Mouse (Mus musculus): ENCODE measurements around the gene Gk2. TPM values are rescaled to one million over a fixed set of nuclear protein-coding genes. Genes with fewer than 3 reads are reported as not detected.

Gene Gk2
- polyA plus RNA-seq, 1 experiment: not detected

- no peak overlapping the region for H3K27ac ChIP-seq (ENCODE audit: control insufficient read depth, insufficient read depth, low read depth, low read length, poor library complexity)
- WGBS: 82% methylated on average over 3 of the region's 3 CpGs
- H3K4me1 ChIP-seq (ENCODE audit: control insufficient read depth, insufficient read depth, low read length): no peaks in the 10 kb centered on the region
- no peak overlapping the region for H3K4me3 ChIP-seq (replicated peaks; ENCODE audit: control insufficient read depth, low read depth, low read length)
- TF ChIP-seq POLR2A (IDR thresholded peaks at IDR 0.05; ENCODE audit: borderline replicate concordance, control insufficient read depth, low read depth, low read length) (no peak), CTCF (IDR thresholded peaks at IDR 0.05; ENCODE audit: control insufficient read depth, insufficient read depth, low read length) (no peak)
Measured at GRCm38 (mm10) chr5:97465956-97466355, 9.1 kb upstream of the Gk2 start.

GRCm38 (mm10) chr5:97462856-97463255 is 6.0 kb upstream of the Gk2 start:
- Histone ChIP-seq H3K4me1 (ENCODE audit: control insufficient read depth, insufficient read depth, low read length) (no peaks in the 10 kb centered on the region), H3K4me3 (replicated peaks; ENCODE audit: control insufficient read depth, low read depth, low read length) (no peak overlapping the region), H3K27ac (ENCODE audit: control insufficient read depth, insufficient read depth, low read depth, low read length, poor library complexity) (no peak overlapping the region)
- WGBS: 89% methylated on average over 3 of the region's 3 CpGs
- TF ChIP-seq CTCF (IDR thresholded peaks at IDR 0.05; ENCODE audit: control insufficient read depth, insufficient read depth, low read length): no peak
- no peak for TF ChIP-seq POLR2A (IDR thresholded peaks at IDR 0.05; ENCODE audit: borderline replicate concordance, control insufficient read depth, low read depth, low read length)

GRCm38 (mm10) chr5:97451451-97451850 is 5.4 kb downstream of the Gk2 start:
- H3K27ac ChIP-seq (ENCODE audit: control insufficient read depth, insufficient read depth, low read depth, low read length, poor library complexity): no peak overlapping the region
- TF ChIP-seq CTCF (IDR thresholded peaks at IDR 0.05; ENCODE audit: control insufficient read depth, insufficient read depth, low read length): no peak
- no peak for TF ChIP-seq POLR2A (IDR thresholded peaks at IDR 0.05; ENCODE audit: borderline replicate concordance, control insufficient read depth, low read depth, low read length)
- H3K4me3 ChIP-seq (replicated peaks; ENCODE audit: control insufficient read depth, low read depth, low read length): no peak overlapping the region
- no peaks in the 10 kb centered on the region for H3K4me1 ChIP-seq (ENCODE audit: control insufficient read depth, insufficient read depth, low read length)
- WGBS: 80% methylated on average over 4 of the region's 4 CpGs

GRCm38 (mm10) chr5:97444191-97444590 is 12.6 kb downstream of the Gk2 start:
- TF ChIP-seq CTCF (IDR thresholded peaks at IDR 0.05; ENCODE audit: control insufficient read depth, insufficient read depth, low read length): no peak
- TF ChIP-seq POLR2A (IDR thresholded peaks at IDR 0.05; ENCODE audit: borderline replicate concordance, control insufficient read depth, low read depth, low read length): no peak
- WGBS: 50% methylated on average over 1 of the region's 1 CpGs
- H3K27ac ChIP-seq (ENCODE audit: control insufficient read depth, insufficient read depth, low read depth, low read length, poor library complexity): no peak overlapping the region
- no peaks in the 10 kb centered on the region for H3K4me1 ChIP-seq (ENCODE audit: control insufficient read depth, insufficient read depth, low read length)
- no peak overlapping the region for H3K4me3 ChIP-seq (replicated peaks; ENCODE audit: control insufficient read depth, low read depth, low read length)

- H3K27ac ChIP-seq (ENCODE audit: control insufficient read depth, insufficient read depth, low read depth, low read length, poor library complexity): no peak overlapping the region
- WGBS: 79% methylated on average over 2 of the region's 2 CpGs
- H3K4me1 ChIP-seq (ENCODE audit: control insufficient read depth, insufficient read depth, low read length): no peaks in the 10 kb centered on the region
- H3K4me3 ChIP-seq (replicated peaks; ENCODE audit: control insufficient read depth, low read depth, low read length): no peak overlapping the region
- TF ChIP-seq POLR2A (IDR thresholded peaks at IDR 0.05; ENCODE audit: borderline replicate concordance, control insufficient read depth, low read depth, low read length) (no peak), CTCF (IDR thresholded peaks at IDR 0.05; ENCODE audit: control insufficient read depth, insufficient read depth, low read length) (no peak)
Measured at GRCm38 (mm10) chr5:97432512-97432911, 24.3 kb downstream of the Gk2 start.

GRCm38 (mm10) chr5:97429976-97430375 is 26.8 kb downstream of the Gk2 start:
- Histone ChIP-seq H3K4me1 (ENCODE audit: control insufficient read depth, insufficient read depth, low read length) (no peaks in the 10 kb centered on the region), H3K27ac (ENCODE audit: control insufficient read depth, insufficient read depth, low read depth, low read length, poor library complexity) (no peak overlapping the region)
- 80% methylated on average over 9 of the region's 9 CpGs for WGBS

GRCm38 (mm10) chr5:97421669-97422068 is 35.2 kb downstream of the Gk2 start:
- TF ChIP-seq CTCF (IDR thresholded peaks at IDR 0.05; ENCODE audit: control insufficient read depth, insufficient read depth, low read length) (no peak), POLR2A (IDR thresholded peaks at IDR 0.05; ENCODE audit: borderline replicate concordance, control insufficient read depth, low read depth, low read length) (no peak)
- WGBS: 75% methylated on average over 2 of the region's 2 CpGs
- Histone ChIP-seq H3K4me3 (replicated peaks; ENCODE audit: control insufficient read depth, low read depth, low read length) (no peak overlapping the region), H3K27ac (ENCODE audit: control insufficient read depth, insufficient read depth, low read depth, low read length, poor library complexity) (no peak overlapping the region), H3K4me1 (ENCODE audit: control insufficient read depth, insufficient read depth, low read length) (no peaks in the 10 kb centered on the region)

More at GRCm38 (mm10) chr5:97429976-97430375, 26.8 kb downstream of the Gk2 start:
- TF ChIP-seq POLR2A (IDR thresholded peaks at IDR 0.05; ENCODE audit: borderline replicate concordance, control insufficient read depth, low read depth, low read length) (no peak), CTCF (IDR thresholded peaks at IDR 0.05; ENCODE audit: control insufficient read depth, insufficient read depth, low read length) (no peak)
- H3K4me3 ChIP-seq (replicated peaks; ENCODE audit: control insufficient read depth, low read depth, low read length): no peak overlapping the region

- WGBS: 70% methylated on average over 2 of the region's 2 CpGs
- Histone ChIP-seq H3K27ac (ENCODE audit: control insufficient read depth, insufficient read depth, low read depth, low read length, poor library complexity) (no peak overlapping the region), H3K4me1 (ENCODE audit: control insufficient read depth, insufficient read depth, low read length) (no peaks in the 10 kb centered on the region; the same call in 1 of the 2 replicates), H3K4me3 (replicated peaks; ENCODE audit: control insufficient read depth, low read depth, low read length) (no peak overlapping the region)
- TF ChIP-seq POLR2A (IDR thresholded peaks at IDR 0.05; ENCODE audit: borderline replicate concordance, control insufficient read depth, low read depth, low read length): no peak
- TF ChIP-seq CTCF (IDR thresholded peaks at IDR 0.05; ENCODE audit: control insufficient read depth, insufficient read depth, low read length): no peak
Measured at GRCm38 (mm10) chr5:97417185-97417584, 39.6 kb downstream of the Gk2 start.

GRCm38 (mm10) chr5:97415837-97416236 is 41.0 kb downstream of the Gk2 start:
- no peak for TF ChIP-seq POLR2A (IDR thresholded peaks at IDR 0.05; ENCODE audit: borderline replicate concordance, control insufficient read depth, low read depth, low read length)
- no peak for TF ChIP-seq CTCF (IDR thresholded peaks at IDR 0.05; ENCODE audit: control insufficient read depth, insufficient read depth, low read length)
- H3K4me3 ChIP-seq (replicated peaks; ENCODE audit: control insufficient read depth, low read depth, low read length): no peak overlapping the region
- H3K4me1 ChIP-seq (ENCODE audit: control insufficient read depth, insufficient read depth, low read length): no peaks in the 10 kb centered on the region; the same call in 1 of the 2 replicates
- H3K27ac ChIP-seq (ENCODE audit: control insufficient read depth, insufficient read depth, low read depth, low read length, poor library complexity): no peak overlapping the region
- 74% methylated on average over 6 of the region's 6 CpGs for WGBS
